Mouse (Mus musculus) mouse trophoblast stem cell (cell line): ENCODE measurements around the gene Dnah7c.

Source experiments
- in situ Hi-C, 2 experiments: fragments of 300-500 bp; cut with MseI, MboI; formaldehyde crosslinking; loops; 2 replicates in 1 of 2; 3 replicates in 1 of 2; pipeline ENCODE4 v1.15.1; 2025

The Dnah7c gene

GRCm38 (mm10) chr1:46853317-46854035 lies 428.1 kb downstream of the Dnah7c start:
- in situ Hi-C loops, result loop anchor here in 1 of 2 experiments (10.0 kb wide), 1 partner anchor 61 kb away; no protein-coding TSS in a partner anchor

DNA sequence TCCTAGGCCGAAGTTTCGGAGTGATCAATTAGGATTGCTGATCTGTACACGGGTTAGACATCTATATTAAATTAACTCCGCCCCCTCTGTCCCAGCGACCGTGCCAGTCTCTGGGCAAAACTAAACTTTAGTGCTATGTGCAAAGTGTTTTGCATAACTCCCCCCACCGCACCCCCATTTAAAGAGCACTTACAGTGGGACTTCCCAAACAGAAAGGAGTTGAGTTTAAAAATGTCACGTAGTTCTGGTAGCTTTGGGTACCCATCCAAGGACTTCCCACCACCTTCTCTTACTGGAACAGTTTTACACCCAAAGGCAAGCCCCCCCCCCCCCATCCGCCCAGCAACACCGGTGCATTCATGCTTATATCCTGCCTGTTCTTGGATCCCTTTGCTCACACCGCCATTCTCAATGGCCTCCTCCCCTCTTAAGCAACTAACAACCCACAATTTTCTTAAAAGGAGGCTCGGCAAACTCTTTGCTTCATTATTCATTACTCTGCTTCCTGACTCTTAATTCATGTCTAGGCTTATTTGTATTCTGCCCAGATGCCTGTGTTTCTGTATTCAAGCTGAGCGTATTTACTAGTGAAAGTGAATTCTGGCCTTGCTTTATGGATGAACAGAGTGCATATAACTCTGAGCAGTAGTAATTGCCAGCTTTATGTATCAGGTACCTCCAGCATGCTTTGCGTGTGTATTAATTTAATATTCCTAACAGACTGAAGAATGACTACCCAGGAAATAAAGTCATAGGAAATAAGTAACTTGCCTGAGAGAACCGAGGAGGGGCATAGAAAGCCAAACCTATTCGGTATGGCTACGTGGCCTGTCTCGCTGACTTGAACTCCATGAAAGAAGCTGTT lies 428.9 kb downstream of the Dnah7c start:
- in situ Hi-C loops, result loop anchor here in 1 of 2 experiments (10.0 kb wide), 1 partner anchor 61 kb away; no protein-coding TSS in a partner anchor

GRCm38 (mm10) chr1:46856498-46856897 lies 431.1 kb downstream of the Dnah7c start:
- in situ Hi-C loops, result loop anchor here in 1 of 2 experiments (10.0 kb wide), 1 partner anchor 58 kb away; no protein-coding TSS in a partner anchor
